Mouse (Mus musculus) MEL (cell line): Measurements from ENCODE around the gene Ggt5. TPM values are rescaled to one million over a fixed set of nuclear protein-coding genes. Genes with fewer than 3 reads are reported as not detected.
A peak's percentile ranks its signal among the peaks of the same experiment; 100 is the strongest.

Experiments
- DNase-seq: peaks from one replicate; pipeline ENCODE4 v3.0.0; 2011; ENCODE audit warnings: low read depth, low spot score
- H3K27ac ChIP-seq: 2 replicates; pipeline ENCODE4 v1.5.1; 2012; ENCODE audit warnings: low read depth, mild to moderate bottlenecking, control low read depth, low read length, moderate library complexity; ENCODE audit not compliant: control insufficient read depth
- H3K27me3 ChIP-seq, 2 experiments: fragments of 150-350 bp in 1 of 2; sonication (generic) in 1 of 2; 2 replicates each; pipeline ENCODE4 v1.6.1; 2012; ENCODE audit warnings: low read length in 2 of 2, mild to moderate bottlenecking in 2 of 2, improper control_type of control experiment in 1 of 2, moderate library complexity in 1 of 2; ENCODE audit not compliant: insufficient read depth in 2 of 2, control insufficient read depth in 1 of 2
- H3K36me3 ChIP-seq, 2 experiments: 2 replicates each; pipeline ENCODE4 v1.6.1; 2012 to 2014; ENCODE audit warnings: low read length in 2 of 2, improper control_type of control experiment in 1 of 2, inconsistent platforms in 1 of 2, mild to moderate bottlenecking in 1 of 2; ENCODE audit not compliant: insufficient read depth in 2 of 2, control insufficient read depth in 1 of 2
- H3K4me1 ChIP-seq, 2 experiments: fragments of 150-350 bp in 1 of 2; sonication (generic) in 1 of 2; 2 replicates each; pipeline ENCODE4 v1.6.1; 2012; ENCODE audit warnings: low read length in 2 of 2, improper control_type of control experiment in 1 of 2, mild to moderate bottlenecking in 1 of 2; ENCODE audit not compliant: insufficient read depth in 2 of 2, control insufficient read depth in 1 of 2
- H3K4me3 ChIP-seq, 2 experiments: fragments of 150-350 bp in 1 of 2; sonication (generic) in 1 of 2; 2 replicates each; pipeline ENCODE4 v1.5.1; 2012; ENCODE audit warnings: low read depth in 2 of 2, low read length in 2 of 2, mild to moderate bottlenecking in 2 of 2, moderate library complexity in 2 of 2, control low read depth in 1 of 2, improper control_type of control experiment in 1 of 2; ENCODE audit not compliant: control insufficient read depth in 1 of 2, insufficient read depth in 1 of 2
- H3K79me2 ChIP-seq: 2 replicates; pipeline ENCODE4 v1.6.1; 2012; ENCODE audit warnings: mild to moderate bottlenecking, low read length, moderate library complexity; ENCODE audit not compliant: control insufficient read depth, poor library complexity, insufficient read depth
- H3K9ac ChIP-seq: 2 replicates; pipeline ENCODE4 v1.6.1; 2012; ENCODE audit warnings: low read depth, mild to moderate bottlenecking, control low read depth, low read length, moderate library complexity; ENCODE audit not compliant: control insufficient read depth, poor library complexity, severe bottlenecking
- H3K9me3 ChIP-seq: fragments of 150-350 bp; sonication (generic); replicated peaks from 2 replicates; pipeline ENCODE4 v1.6.1; 2012; ENCODE audit warnings: mild to moderate bottlenecking, low read length, improper control_type of control experiment, moderate library complexity; ENCODE audit not compliant: insufficient read depth
- BHLHE40 ChIP-seq: IDR thresholded peaks from 2 replicates; pipeline ENCODE4 v1.6.1; 2012; ENCODE audit warnings: low read depth, mild to moderate bottlenecking, inconsistent platforms, low read length, improper control_type of control experiment, borderline replicate concordance
- CHD1 ChIP-seq: IDR thresholded peaks from 2 replicates; pipeline ENCODE4 v1.6.1; 2012; ENCODE audit warnings: low read depth, mild to moderate bottlenecking, inconsistent platforms, low read length, improper control_type of control experiment
- CHD2 ChIP-seq: IDR thresholded peaks from 2 replicates; pipeline ENCODE4 v1.6.1; 2011; ENCODE audit warnings: low read length, improper control_type of control experiment
- CTCF ChIP-seq, 3 experiments: IDR thresholded peaks in 2 of 3; conservative IDR thresholded peaks in 1 of 3; 2 replicates each; pipeline ENCODE4 v1.5.1; 2011 to 2012; ENCODE audit warnings: low read length in 3 of 3, low read depth in 2 of 3, mild to moderate bottlenecking in 2 of 3, improper control_type of control experiment in 1 of 3, inconsistent platforms in 1 of 3, mixed read lengths in 1 of 3, moderate library complexity in 1 of 3; ENCODE audit not compliant: control insufficient read depth in 1 of 3, insufficient read depth in 1 of 3, poor library complexity in 1 of 3, severe bottlenecking in 1 of 3
- EP300 ChIP-seq, 2 experiments: IDR thresholded peaks; 2 replicates each; pipeline ENCODE4 v1.6.1; 2011; ENCODE audit warnings: improper control_type of control experiment in 2 of 2, low read length in 2 of 2, low read depth in 1 of 2, mild to moderate bottlenecking in 1 of 2
- HCFC1 ChIP-seq: IDR thresholded peaks from 2 replicates; pipeline ENCODE4 v1.6.1; 2012; ENCODE audit warnings: low read depth, mild to moderate bottlenecking, inconsistent platforms, low read length, improper control_type of control experiment, moderate library complexity
- KAT2A ChIP-seq: conservative IDR thresholded peaks from 2 replicates; pipeline ENCODE4 v1.6.1; 2012; ENCODE audit warnings: low read depth, low read length, improper control_type of control experiment, inconsistent platforms
- MAZ ChIP-seq: IDR thresholded peaks from 2 replicates; pipeline ENCODE4 v1.6.1; 2012; ENCODE audit warnings: low read depth, mild to moderate bottlenecking, inconsistent platforms, low read length, improper control_type of control experiment
- MEF2A ChIP-seq: IDR thresholded peaks from 2 replicates; pipeline ENCODE4 v1.6.1; 2014; ENCODE audit warnings: low read depth, mild to moderate bottlenecking, inconsistent platforms, low read length, improper control_type of control experiment; ENCODE audit not compliant: poor library complexity, insufficient replicate concordance, severe bottlenecking; ENCODE audit errors: extremely low read depth
- MYB ChIP-seq: IDR thresholded peaks from 2 replicates; pipeline ENCODE4 v1.6.1; 2011; ENCODE audit warnings: mild to moderate bottlenecking, low read depth, low read length, improper control_type of control experiment
- POLR2A ChIP-seq, 2 experiments: IDR thresholded peaks; 2 replicates each; pipeline ENCODE4 v1.6.1; 2011 to 2012; ENCODE audit warnings: low read length in 2 of 2, mild to moderate bottlenecking in 2 of 2, control low read depth in 1 of 2, improper control_type of control experiment in 1 of 2, low read depth in 1 of 2, moderate library complexity in 1 of 2; ENCODE audit not compliant: control insufficient read depth in 1 of 2, insufficient read depth in 1 of 2, poor library complexity in 1 of 2
- POLR2AphosphoS2 ChIP-seq: IDR thresholded peaks from 2 replicates; pipeline ENCODE4 v1.6.1; 2011; ENCODE audit warnings: low read length, improper control_type of control experiment
- RAD21 ChIP-seq: IDR thresholded peaks from 2 replicates; pipeline ENCODE4 v1.6.1; 2011; ENCODE audit warnings: mild to moderate bottlenecking, low read depth, low read length, improper control_type of control experiment
- SIN3A ChIP-seq: IDR thresholded peaks from 2 replicates; pipeline ENCODE4 v1.6.1; 2012; ENCODE audit warnings: low read length, improper control_type of control experiment, inconsistent platforms
- SMC3 ChIP-seq: IDR thresholded peaks from 2 replicates; pipeline ENCODE4 v1.6.1; 2011; ENCODE audit warnings: low read depth, low read length, improper control_type of control experiment
- TAL1 ChIP-seq: IDR thresholded peaks from 2 replicates; pipeline ENCODE4 v1.6.1; 2012; ENCODE audit warnings: mild to moderate bottlenecking, inconsistent platforms, low read length, moderate library complexity, mixed read lengths
- TBP ChIP-seq: IDR thresholded peaks from 2 replicates; pipeline ENCODE4 v1.8.0; 2011; ENCODE audit warnings: low read depth, low read length, improper control_type of control experiment
- UBTF ChIP-seq: IDR thresholded peaks from 2 replicates; pipeline ENCODE4 v1.6.1; 2012; ENCODE audit warnings: low read depth, mild to moderate bottlenecking, inconsistent platforms, low read length, improper control_type of control experiment, moderate library complexity, borderline replicate concordance; ENCODE audit not compliant: insufficient read depth
- ZC3H11A ChIP-seq: IDR thresholded peaks from 2 replicates; pipeline ENCODE4 v1.6.1; 2012; ENCODE audit warnings: low read depth, mild to moderate bottlenecking, inconsistent platforms, low read length, improper control_type of control experiment
- ZKSCAN1 ChIP-seq: IDR thresholded peaks from 2 replicates; pipeline ENCODE4 v1.6.1; 2012; ENCODE audit warnings: low read depth, mild to moderate bottlenecking, inconsistent platforms, low read length, improper control_type of control experiment, moderate library complexity
- polyA plus RNA-seq, 2 experiments: library from polyadenylated mRNA; stranded (reverse) in 1 of 2; unstranded in 1 of 2; fragments of >175 nt in 1 of 2; fragments of >200 nt in 1 of 2; gene quantifications; 2 replicates each; pipeline versions ENCODE4 v1.2.1 to v1.2.4; 2012; ENCODE audit warnings: low replicate concordance in 2 of 2, low read depth in 1 of 2; ENCODE audit not compliant: insufficient read length in 2 of 2, insufficient read depth in 1 of 2, missing spikeins in 1 of 2
- total RNA-seq: library from RNA; depleted of rRNA; stranded (reverse); fragments of 300-350 nt; gene quantifications from 2 replicates; pipeline ENCODE4 v1.2.3, GENCODE M21; 2012

Ggt5 gene
- total and polyA plus RNA-seq, 3 experiments: 0.11 TPM; not detected in 2

GRCm38 (mm10) chr10:75633048-75633447 lies 43.9 kb downstream of the Ggt5 start:
- TF ChIP-seq CHD1: no peak
- TF ChIP-seq MEF2A: no peak
- TF ChIP-seq RAD21: no peak
- no peak for TF ChIP-seq MYB
- TF ChIP-seq SMC3: no peak
- no peak for TF ChIP-seq POLR2A (IDR thresholded peaks at IDR 0.05; ENCODE audit: control insufficient read depth in 1 of 2, insufficient read depth in 1 of 2, low read depth in 1 of 2, low read length in 2 of 2, poor library complexity in 1 of 2)
- TF ChIP-seq KAT2A: no peak
- TF ChIP-seq POLR2AphosphoS2: no peak
- no peak for TF ChIP-seq CHD2
- no peak for TF ChIP-seq BHLHE40
- TF ChIP-seq UBTF: no peak
- TF ChIP-seq SIN3A: no peak
- TF ChIP-seq ZKSCAN1: no peak
- TF ChIP-seq ZC3H11A: no peak
- no peak for TF ChIP-seq HCFC1
- no peak for TF ChIP-seq EP300 (IDR thresholded peaks at IDR 0.05; ENCODE audit: low read depth in 1 of 2, low read length in 2 of 2)
- TF ChIP-seq CTCF (IDR thresholded peaks at IDR 0.05 in 2 of 3, conservative IDR thresholded peaks at IDR 0.05 in 1 of 3; ENCODE audit: control insufficient read depth in 1 of 3, insufficient read depth in 1 of 3, low read depth in 2 of 3, low read length in 3 of 3, poor library complexity in 1 of 3, severe bottlenecking in 1 of 3): no peak
- TF ChIP-seq TBP: no peak
- TF ChIP-seq MAZ: no peak
- TF ChIP-seq, all 39 proteins: peak for 0
- Histone ChIP-seq H3K27me3 (no peaks in the 10 kb centered on the region; a peak in 2 of 4 replicates), H3K4me1 (no peaks in the 10 kb centered on the region), H3K36me3 (no peaks in the 10 kb centered on the region), H3K79me2 (no peaks in the 10 kb centered on the region), H3K9ac (no peak overlapping the region), H3K4me3 (no peak overlapping the region), H3K9me3 (no peaks in the 10 kb centered on the region), H3K27ac (no peak overlapping the region)
- DNase-seq: no peak

GRCm38 (mm10) chr10:75633576-75634139 lies 44.5 kb downstream of the Ggt5 start:
- no peak for TF ChIP-seq TAL1
- peak; percentile 76 for TF ChIP-seq HCFC1
- TF ChIP-seq, all 39 proteins: peak for 1

More at GRCm38 (mm10) chr10:75633576-75634139, 44.5 kb downstream of the Ggt5 start:
- Histone ChIP-seq H3K27ac (no peak overlapping the region), H3K4me1 (no peaks in the 10 kb centered on the region), H3K9me3 (no peaks in the 10 kb centered on the region), H3K79me2 (no peaks in the 10 kb centered on the region), H3K27me3 (no peaks in the 10 kb centered on the region; a peak in 1 of 4 replicates), H3K36me3 (no peaks in the 10 kb centered on the region), H3K9ac (no peak overlapping the region), H3K4me3 (no peak overlapping the region)
- no peak for DNase-seq
